In genomic region chr1:186286401-186286800, GRCm38 (mm10) we compare ENCODE assay signal across 23 mouse cellular contexts.
"Had no signal": no experiment of that assay in that cellular context is flagged by ENCODE, and none has a peak within 500 bp of the region (broad histone marks: within the 10 kb centered on the region; RNA-seq: fewer than 3 reads in every experiment).

No protein-coding gene starts in this region.

- H3K4me1 ChIP-seq: limb, embryonic 12.5 days; limb, embryonic 15.5 days; neural tube, embryonic 13.5 days had no signal

- H3K9me3 ChIP-seq: limb, embryonic 12.5 days; limb, embryonic 15.5 days; lung, embryonic 15.5 days; neural tube, embryonic 13.5 days had no signal

- H3K27ac ChIP-seq: limb, embryonic 12.5 days; limb, embryonic 15.5 days; liver, embryonic 14.5 days; lung, embryonic 15.5 days; neural tube, embryonic 13.5 days; stomach, postnatal 0 days had no signal

- H3K4me3 ChIP-seq: limb, embryonic 12.5 days; limb, embryonic 15.5 days; lung, embryonic 15.5 days; myocyte; neural tube, embryonic 13.5 days had no signal

- H3K9ac ChIP-seq: limb, embryonic 12.5 days; limb, embryonic 15.5 days; liver, embryonic 14.5 days; liver, postnatal 0 days; lung, embryonic 15.5 days; neural tube, embryonic 13.5 days had no signal

- DNase-seq: kidney, adult 9 months; kidney, postnatal 14 days; kidney, postnatal 4 days; left cerebral cortex, postnatal 4 days; liver, postnatal 0 days; lung, postnatal 10 days; lung, postnatal 36 days; midbrain, embryonic 14.5 days; right cerebral cortex, adult 18-20 months; right cerebral cortex, postnatal 14 days; right cerebral cortex, postnatal 4 days; thymus, adult 2 months; thymus, postnatal 14 days; thymus, postnatal 4 days had no signal

- H3K27me3 ChIP-seq: limb, embryonic 12.5 days; limb, embryonic 15.5 days; lung, embryonic 15.5 days; neural tube, embryonic 13.5 days had no signal

- ATAC-seq: liver, postnatal 0 days had no signal

- H3K4me2 ChIP-seq: limb, embryonic 12.5 days; limb, embryonic 15.5 days; liver, embryonic 11.5 days; lung, embryonic 15.5 days; midbrain, embryonic 11.5 days; neural tube, embryonic 13.5 days had no signal

- H3K36me3 ChIP-seq: limb, embryonic 12.5 days; limb, embryonic 15.5 days; lung, embryonic 15.5 days; neural tube, embryonic 13.5 days had no signal
